Mouse (Mus musculus): ENCODE results near the gene Plcb4. TPM values are rescaled to one million over a fixed set of nuclear protein-coding genes. Genes with fewer than 3 reads are reported as not detected.

Plcb4 gene
- polyA plus RNA-seq, 1 experiment from 2014 or later = 0.62 TPM

GRCm38 (mm10) chr2:135932569-135932968 lies 273.8 kb downstream of the Plcb4 start:
- no peaks in the 10 kb centered on the region for H3K79me2 ChIP-seq (ENCODE audit: inconsistent target)
- no peaks in the 10 kb centered on the region for H3K36me3 ChIP-seq (ENCODE audit: inconsistent target)
- H3K27ac ChIP-seq = no peak overlapping the region
- WGBS (ENCODE audit: missing documents) = 62% methylated on average over 4 of the region's 4 CpGs
- H3K4me3 ChIP-seq (ENCODE audit: inconsistent target) = no peak overlapping the region

- H3K79me2 ChIP-seq (ENCODE audit: inconsistent target) = no peaks in the 10 kb centered on the region
- no peak overlapping the region for H3K4me3 ChIP-seq (ENCODE audit: inconsistent target)
- WGBS (ENCODE audit: missing documents) = 70% methylated on average over 6 of the region's 6 CpGs
These were observed 277.6 kb downstream of the Plcb4 start for GRCm38 (mm10) chr2:135936376-135936775.

GRCm38 (mm10) chr2:135937646-135938045 lies 278.8 kb downstream of the Plcb4 start:
- WGBS (ENCODE audit: missing documents) = 90% methylated on average over 6 of the region's 6 CpGs
- Histone ChIP-seq H3K36me3 (ENCODE audit: inconsistent target) (no peaks in the 10 kb centered on the region), H3K79me2 (ENCODE audit: inconsistent target) (no peaks in the 10 kb centered on the region), H3K4me3 (ENCODE audit: inconsistent target) (no peak overlapping the region), H3K27ac (no peak overlapping the region)

More at GRCm38 (mm10) chr2:135936376-135936775, 277.6 kb downstream of the Plcb4 start:
- H3K36me3 ChIP-seq (ENCODE audit: inconsistent target) = no peaks in the 10 kb centered on the region
- H3K27ac ChIP-seq = no peak overlapping the region

GRCm38 (mm10) chr2:135939933-135940332 lies 281.1 kb downstream of the Plcb4 start:
- 91% methylated on average over 9 of the region's 9 CpGs for WGBS (ENCODE audit: missing documents)
- no peak overlapping the region for H3K27ac ChIP-seq
- H3K79me2 ChIP-seq (ENCODE audit: inconsistent target) = no peaks in the 10 kb centered on the region
- H3K4me3 ChIP-seq (ENCODE audit: inconsistent target) = no peak overlapping the region
- H3K36me3 ChIP-seq (ENCODE audit: inconsistent target) = no peaks in the 10 kb centered on the region

- Histone ChIP-seq H3K79me2 (ENCODE audit: inconsistent target) (no peaks in the 10 kb centered on the region), H3K36me3 (ENCODE audit: inconsistent target) (no peaks in the 10 kb centered on the region), H3K4me3 (ENCODE audit: inconsistent target) (no peak overlapping the region), H3K27ac (no peak overlapping the region)
- WGBS (ENCODE audit: missing documents) = 100% methylated on average over 1 of the region's 1 CpGs
These were observed 289.0 kb downstream of the Plcb4 start for GRCm38 (mm10) chr2:135947839-135948238.

GRCm38 (mm10) chr2:135954760-135955548 lies 296.1 kb downstream of the Plcb4 start:
- H3K36me3 ChIP-seq (ENCODE audit: inconsistent target) = no peaks in the 10 kb centered on the region
- no peak overlapping the region for H3K4me3 ChIP-seq (ENCODE audit: inconsistent target)
- 93% methylated on average over 13 of the region's 13 CpGs for WGBS (ENCODE audit: missing documents)
- no peak overlapping the region for H3K27ac ChIP-seq
- H3K79me2 ChIP-seq (ENCODE audit: inconsistent target) = no peaks in the 10 kb centered on the region

GRCm38 (mm10) chr2:135955796-135956195 lies 297.0 kb downstream of the Plcb4 start:
- H3K27ac ChIP-seq = no peak overlapping the region

GRCm38 (mm10) chr2:135957689-135958088 lies 298.9 kb downstream of the Plcb4 start:
- Histone ChIP-seq H3K36me3 (ENCODE audit: inconsistent target) (no peaks in the 10 kb centered on the region), H3K4me3 (ENCODE audit: inconsistent target) (no peak overlapping the region), H3K79me2 (ENCODE audit: inconsistent target) (no peaks in the 10 kb centered on the region), H3K27ac (no peak overlapping the region)
- 36% methylated on average over 7 of the region's 7 CpGs for WGBS (ENCODE audit: missing documents)

More at GRCm38 (mm10) chr2:135955796-135956195, 297.0 kb downstream of the Plcb4 start:
- Histone ChIP-seq H3K4me3 (ENCODE audit: inconsistent target) (no peak overlapping the region), H3K36me3 (ENCODE audit: inconsistent target) (no peaks in the 10 kb centered on the region), H3K79me2 (ENCODE audit: inconsistent target) (no peaks in the 10 kb centered on the region)
- WGBS (ENCODE audit: missing documents) = 91% methylated on average over 8 of the region's 8 CpGs

- WGBS (ENCODE audit: missing documents) = 92% methylated on average over 17 of the region's 17 CpGs
- no peak overlapping the region for H3K27ac ChIP-seq
These were observed 299.6 kb downstream of the Plcb4 start for GRCm38 (mm10) chr2:135958453-135958852.

GRCm38 (mm10) chr2:135963089-135963488 lies 304.3 kb downstream of the Plcb4 start:
- no peak overlapping the region for H3K4me3 ChIP-seq (ENCODE audit: inconsistent target)
- no peaks in the 10 kb centered on the region for H3K36me3 ChIP-seq (ENCODE audit: inconsistent target)
- H3K27ac ChIP-seq = no peak overlapping the region
- no peaks in the 10 kb centered on the region for H3K79me2 ChIP-seq (ENCODE audit: inconsistent target)
- WGBS (ENCODE audit: missing documents) = 90% methylated on average over 14 of the region's 14 CpGs

More at GRCm38 (mm10) chr2:135958453-135958852, 299.6 kb downstream of the Plcb4 start:
- H3K79me2 ChIP-seq (ENCODE audit: inconsistent target) = no peaks in the 10 kb centered on the region
- no peaks in the 10 kb centered on the region for H3K36me3 ChIP-seq (ENCODE audit: inconsistent target)
- H3K4me3 ChIP-seq (ENCODE audit: inconsistent target) = no peak overlapping the region

- WGBS (ENCODE audit: missing documents) = 66% methylated on average over 16 of the region's 16 CpGs
- H3K79me2 ChIP-seq (ENCODE audit: inconsistent target) = no peaks in the 10 kb centered on the region
- no peak overlapping the region for H3K4me3 ChIP-seq (ENCODE audit: inconsistent target)
- H3K27ac ChIP-seq = no peak overlapping the region
- H3K36me3 ChIP-seq (ENCODE audit: inconsistent target) = no peaks in the 10 kb centered on the region
These were observed 308.2 kb downstream of the Plcb4 start for GRCm38 (mm10) chr2:135966871-135967557.

- Histone ChIP-seq H3K4me3 (ENCODE audit: inconsistent target) (no peak overlapping the region), H3K36me3 (ENCODE audit: inconsistent target) (no peaks in the 10 kb centered on the region), H3K79me2 (ENCODE audit: inconsistent target) (no peaks in the 10 kb centered on the region), H3K27ac (no peak overlapping the region)
- WGBS (ENCODE audit: missing documents) = 94% methylated on average over 12 of the region's 12 CpGs
These were observed 309.3 kb downstream of the Plcb4 start for GRCm38 (mm10) chr2:135968159-135968558.

- Histone ChIP-seq H3K27ac (no peak overlapping the region), H3K79me2 (ENCODE audit: inconsistent target) (no peaks in the 10 kb centered on the region), H3K4me3 (ENCODE audit: inconsistent target) (no peak overlapping the region), H3K36me3 (ENCODE audit: inconsistent target) (no peaks in the 10 kb centered on the region)
- WGBS (ENCODE audit: missing documents) = 93% methylated on average over 4 of the region's 4 CpGs
These were observed 312.1 kb downstream of the Plcb4 start for GRCm38 (mm10) chr2:135970902-135971301.

- Histone ChIP-seq H3K36me3 (ENCODE audit: inconsistent target) (no peaks in the 10 kb centered on the region), H3K27ac (no peak overlapping the region), H3K79me2 (ENCODE audit: inconsistent target) (no peaks in the 10 kb centered on the region), H3K4me3 (ENCODE audit: inconsistent target) (no peak overlapping the region)
- WGBS (ENCODE audit: missing documents) = 98% methylated on average over 9 of the region's 9 CpGs
These were observed 317.2 kb downstream of the Plcb4 start for GRCm38 (mm10) chr2:135975978-135976377.

GRCm38 (mm10) chr2:135978790-135979189 lies 320.0 kb downstream of the Plcb4 start:
- Histone ChIP-seq H3K36me3 (ENCODE audit: inconsistent target) (no peaks in the 10 kb centered on the region), H3K4me3 (ENCODE audit: inconsistent target) (no peak overlapping the region), H3K79me2 (ENCODE audit: inconsistent target) (no peaks in the 10 kb centered on the region), H3K27ac (no peak overlapping the region)
- 92% methylated on average over 5 of the region's 5 CpGs for WGBS (ENCODE audit: missing documents)

Data from macrophage (primary cell).